Mouse (Mus musculus) erythroblast, embryonic 14.5 days (primary cell): ENCODE measurements around the gene Spz1.

Experiments
- GATA1 ChIP-seq: IDR thresholded peaks from 2 replicates; pipeline ENCODE4 v1.6.1; 2012; ENCODE audit warnings: low read length, inconsistent platforms, mixed read lengths
- TAL1 ChIP-seq: IDR thresholded peaks from 3 replicates; pipeline ENCODE4 v1.6.1; 2012; ENCODE audit warnings: low read length, inconsistent platforms, mixed read lengths

DNA sequence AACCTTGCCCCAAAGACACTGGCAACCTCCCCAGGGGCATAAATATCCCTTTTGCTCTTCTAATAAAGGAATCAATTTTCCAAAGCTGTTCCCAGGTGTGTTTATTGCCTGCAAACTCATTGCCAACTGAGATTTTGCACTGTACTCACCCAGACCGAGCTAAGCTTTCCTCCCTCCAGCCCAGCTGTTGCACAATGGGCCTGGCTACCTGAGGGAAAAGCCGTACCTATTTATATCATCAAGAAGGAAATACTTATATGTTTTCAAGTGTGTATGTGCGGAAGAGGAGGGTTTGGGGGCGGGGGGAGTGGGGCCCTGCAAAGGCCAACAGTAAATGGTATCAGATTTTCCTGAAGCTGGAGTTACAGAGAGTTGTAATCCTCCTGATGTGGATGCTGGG lies 28.9 kb downstream of the Spz1 start:
- TF ChIP-seq GATA1: no peak
- no peak for TF ChIP-seq TAL1
